Mouse (Mus musculus): ENCODE measurements around the gene Olfr1393.
"Not testable (repeated sequence)": the region's sequence is repeated elsewhere in the genome, so short reads cannot be mapped to it uniquely, and the experiment has no call there.

Gene Olfr1393

GRCm38 (mm10) chr11:49251380-49251761 is 26.7 kb upstream of the Olfr1393 start:
- no peak for DNase-seq (ENCODE audit: low spot score)

- DNase-seq (ENCODE audit: low spot score): no peak
These were observed 26.1 kb upstream of the Olfr1393 start for GRCm38 (mm10) chr11:49252048-49252447.

- DNase-seq (ENCODE audit: low spot score): no peak
These were observed 25.1 kb upstream of the Olfr1393 start for GRCm38 (mm10) chr11:49253035-49253434.

GRCm38 (mm10) chr11:49259296-49259695 is 18.8 kb upstream of the Olfr1393 start:
- no peak for DNase-seq (ENCODE audit: low spot score)

GRCm38 (mm10) chr11:49259829-49260228 is 18.3 kb upstream of the Olfr1393 start:
- DNase-seq (ENCODE audit: low spot score): no peak

GRCm38 (mm10) chr11:49260598-49261312 is 17.3 kb upstream of the Olfr1393 start:
- DNase-seq (ENCODE audit: low spot score): no peak

- no peak for DNase-seq (ENCODE audit: low spot score)
These were observed 16.7 kb upstream of the Olfr1393 start for GRCm38 (mm10) chr11:49261313-49261855.

- DNase-seq (ENCODE audit: low spot score): no peak
These were observed 15.8 kb upstream of the Olfr1393 start for GRCm38 (mm10) chr11:49262286-49262685.

GRCm38 (mm10) chr11:49263149-49263548 is 15.0 kb upstream of the Olfr1393 start:
- no peak for DNase-seq (ENCODE audit: low spot score)

- DNase-seq (ENCODE audit: low spot score): no peak
These were observed 14.0 kb upstream of the Olfr1393 start for GRCm38 (mm10) chr11:49264081-49264480.

- no peak for DNase-seq (ENCODE audit: low spot score)
These were observed 13.5 kb upstream of the Olfr1393 start for GRCm38 (mm10) chr11:49264622-49265021.

GRCm38 (mm10) chr11:49265101-49265500 is 13.0 kb upstream of the Olfr1393 start:
- no peak for DNase-seq (ENCODE audit: low spot score)

GRCm38 (mm10) chr11:49266671-49267070 is 11.4 kb upstream of the Olfr1393 start:
- DNase-seq (ENCODE audit: low spot score): no peak

GRCm38 (mm10) chr11:49267316-49267715 is 10.8 kb upstream of the Olfr1393 start:
- no peak for DNase-seq (ENCODE audit: low spot score)

GRCm38 (mm10) chr11:49267970-49268579 is 10.0 kb upstream of the Olfr1393 start:
- no peak for DNase-seq (ENCODE audit: low spot score)

- no peak for DNase-seq (ENCODE audit: low spot score)
These were observed 8.3 kb upstream of the Olfr1393 start for GRCm38 (mm10) chr11:49269761-49270160.

- DNase-seq (ENCODE audit: low spot score): no peak
These were observed 7.7 kb upstream of the Olfr1393 start for GRCm38 (mm10) chr11:49270368-49270767.

- peak; percentile 31 for DNase-seq (ENCODE audit: low spot score)
These were observed 6.8 kb upstream of the Olfr1393 start for GRCm38 (mm10) chr11:49271334-49271733.

- DNase-seq (ENCODE audit: low spot score): no peak
These were observed 4.1 kb upstream of the Olfr1393 start for GRCm38 (mm10) chr11:49273834-49274519.

GRCm38 (mm10) chr11:49284982-49285381 is 6.9 kb downstream of the Olfr1393 start, which contains the start of gene Olfr1392:
Olfr1392 (plus strand) TSS chr11:49285282.
- not testable (repeated sequence) for DNase-seq (ENCODE audit: low spot score)

- no peak for DNase-seq (ENCODE audit: low spot score)
These were observed 9.1 kb downstream of the Olfr1393 start for GRCm38 (mm10) chr11:49287251-49287650.

GRCm38 (mm10) chr11:49292777-49293176 is 14.7 kb downstream of the Olfr1393 start:
- no peak for DNase-seq (ENCODE audit: low spot score)

- DNase-seq (ENCODE audit: low spot score): no peak
These were observed 26.3 kb downstream of the Olfr1393 start, which contains the start of gene Olfr10 for GRCm38 (mm10) chr11:49304441-49304840. Olfr10 (plus strand) TSS chr11:49304741.

Measured in urinary bladder, postnatal 25 days (tissue).